Mouse (Mus musculus) natural killer cell, adult 2 months (primary cell): ENCODE results near the gene Stx6.
A peak's percentile ranks its signal among the peaks of the same experiment; 100 is the strongest.

Experiments
- DNase-seq, 2 experiments: peaks; one replicate each; pipeline ENCODE4 v3.0.0; 2022; ENCODE audit warnings: low spot score in 2 of 2

The Stx6 gene

DNA sequence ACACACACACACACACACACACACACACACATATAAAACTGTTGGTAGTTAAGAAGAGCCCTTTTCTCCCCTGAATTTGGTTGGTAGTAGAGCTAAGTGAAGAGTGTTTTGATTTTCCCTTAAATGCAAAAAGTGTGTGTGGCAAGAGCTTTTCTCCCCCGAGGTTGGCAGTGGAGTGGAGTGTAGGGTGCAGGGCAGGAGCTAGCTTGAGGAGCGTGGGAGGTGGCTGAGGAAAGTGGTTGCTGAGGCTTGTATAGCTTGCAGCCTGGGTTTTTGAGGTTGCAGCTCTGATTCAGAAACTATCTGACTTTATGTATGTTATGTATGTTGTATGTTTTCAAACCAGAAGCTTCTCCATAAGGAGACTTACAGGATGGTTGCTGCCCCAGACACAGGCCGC lies 8.9 kb downstream of the Stx6 start:
- no peak for DNase-seq

- no peak for DNase-seq
Observed at GRCm38 (mm10) chr1:155169935-155170334, 11.4 kb downstream of the Stx6 start.

DNA sequence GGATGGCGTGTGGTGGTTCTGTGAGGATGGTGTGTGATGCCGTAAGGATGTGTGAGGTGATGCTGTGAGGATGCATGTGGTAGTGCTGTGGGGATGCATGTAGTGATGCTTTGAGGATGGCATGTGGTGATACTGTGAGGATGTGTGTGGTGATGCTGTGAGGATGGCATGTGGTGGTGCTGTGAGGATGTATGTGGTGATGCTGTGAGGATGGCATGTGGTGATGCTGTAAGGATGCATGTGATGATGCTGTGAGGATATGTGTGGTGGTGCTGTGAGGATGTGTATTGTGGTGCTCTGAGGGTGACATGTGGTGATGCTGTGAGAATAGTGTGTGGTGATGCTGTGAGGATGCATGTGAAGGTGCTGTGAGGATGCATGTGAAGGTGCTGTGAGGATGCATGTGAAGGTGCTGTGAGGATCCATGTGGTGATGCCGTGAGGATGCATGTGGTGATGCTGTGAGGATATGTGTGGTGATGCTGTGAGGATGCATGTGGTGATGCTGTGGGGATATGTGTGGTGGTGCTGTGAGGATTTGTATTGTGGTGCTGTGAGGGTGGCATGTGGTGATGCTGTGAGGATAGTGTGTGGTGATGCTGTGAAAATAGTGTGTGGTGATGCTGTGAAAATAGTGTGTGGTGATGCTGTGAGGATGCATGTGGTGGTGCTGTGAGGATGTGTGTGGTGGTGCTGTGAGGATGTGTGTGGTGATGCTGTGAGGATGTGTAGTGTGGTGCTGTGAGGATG lies 14.6 kb downstream of the Stx6 start:
- DNase-seq: peak; percentile 35 to 67

- DNase-seq: peak; percentile 42 to 73
Observed at GRCm38 (mm10) chr1:155173644-155174016, 15.1 kb downstream of the Stx6 start.

GRCm38 (mm10) chr1:155174424-155174823 lies 15.9 kb downstream of the Stx6 start:
- no peak for DNase-seq

DNA sequence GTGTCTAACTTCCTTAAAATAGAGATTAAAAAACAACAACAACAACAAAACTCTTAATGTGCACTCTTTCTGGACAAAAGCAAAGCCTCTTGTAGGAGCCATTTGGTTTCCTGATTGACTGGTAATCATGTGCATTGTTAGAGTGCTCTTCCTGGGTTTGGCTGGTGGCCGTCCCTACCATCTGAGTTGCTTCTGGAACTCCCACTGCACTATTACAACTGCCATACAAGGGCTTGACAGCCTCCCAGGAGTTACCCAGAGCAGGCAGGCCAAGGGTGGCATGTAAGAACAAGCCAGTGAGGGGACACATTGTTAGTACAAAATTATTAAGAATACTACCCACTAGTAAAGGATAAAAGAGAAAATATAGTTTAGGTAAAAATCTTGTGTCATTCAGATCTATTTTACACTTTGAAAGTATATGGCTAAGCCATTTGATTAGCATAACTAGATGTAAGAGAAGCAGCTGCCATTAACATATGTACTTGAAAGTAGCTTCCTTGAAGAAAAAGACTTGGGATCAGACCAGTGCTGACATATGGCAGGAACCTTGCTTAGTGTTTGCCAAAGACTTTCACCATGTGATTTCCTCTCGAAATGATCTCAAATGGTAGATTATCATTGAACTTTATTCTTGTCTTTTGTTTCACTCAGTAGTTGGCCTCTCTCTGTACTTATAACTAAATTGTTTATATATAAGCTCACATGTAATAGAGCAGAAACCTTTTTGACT lies 19.8 kb downstream of the Stx6 start:
- DNase-seq: no peak

- DNase-seq: no peak
Observed at GRCm38 (mm10) chr1:155184191-155184590, 25.7 kb downstream of the Stx6 start.

DNA sequence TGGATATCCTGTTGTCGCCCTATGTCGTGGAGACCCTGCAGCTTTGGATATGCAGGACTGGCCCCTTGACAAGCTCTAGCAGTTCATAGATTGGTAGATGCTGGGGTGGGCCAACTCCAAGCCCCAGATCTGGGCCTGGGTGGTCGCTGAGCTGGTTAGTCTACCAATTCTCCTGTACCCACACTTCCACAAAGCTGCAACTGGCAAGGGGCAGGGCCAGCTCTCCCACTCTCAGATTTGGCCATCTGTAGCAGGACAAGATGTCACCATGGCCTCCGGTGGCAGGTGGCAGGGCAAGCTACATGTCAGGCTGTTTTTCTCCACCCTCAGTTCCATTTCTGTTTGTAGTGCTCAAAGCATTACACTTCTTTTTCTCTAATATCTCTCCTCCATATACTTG lies 30.1 kb downstream of the Stx6 start:
- DNase-seq: no peak

DNA sequence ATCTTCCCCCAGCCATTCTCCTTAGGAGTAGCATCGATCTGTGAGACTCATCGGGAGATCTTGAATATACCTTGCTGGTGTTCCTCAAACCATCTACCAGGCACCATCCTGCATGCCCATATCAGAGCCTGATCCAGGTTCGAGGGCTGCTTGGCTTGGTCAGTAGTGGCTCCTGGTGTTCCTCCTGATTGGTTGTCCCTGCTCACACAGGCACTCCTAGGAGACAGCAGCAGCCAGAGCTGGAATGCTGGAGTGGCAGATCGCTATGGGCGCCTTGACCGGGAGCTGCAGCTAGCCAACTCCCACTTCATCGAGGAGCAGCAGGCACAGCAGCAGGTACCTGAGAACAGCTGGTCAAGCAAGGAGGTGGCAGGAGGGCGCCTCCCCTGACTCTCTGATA lies 32.7 kb downstream of the Stx6 start:
- DNase-seq: no peak

GRCm38 (mm10) chr1:155191671-155192070 lies 33.2 kb downstream of the Stx6 start:
- DNase-seq: no peak

- no peak for DNase-seq
Observed at GRCm38 (mm10) chr1:155192805-155193368, 34.4 kb downstream of the Stx6 start.

DNA sequence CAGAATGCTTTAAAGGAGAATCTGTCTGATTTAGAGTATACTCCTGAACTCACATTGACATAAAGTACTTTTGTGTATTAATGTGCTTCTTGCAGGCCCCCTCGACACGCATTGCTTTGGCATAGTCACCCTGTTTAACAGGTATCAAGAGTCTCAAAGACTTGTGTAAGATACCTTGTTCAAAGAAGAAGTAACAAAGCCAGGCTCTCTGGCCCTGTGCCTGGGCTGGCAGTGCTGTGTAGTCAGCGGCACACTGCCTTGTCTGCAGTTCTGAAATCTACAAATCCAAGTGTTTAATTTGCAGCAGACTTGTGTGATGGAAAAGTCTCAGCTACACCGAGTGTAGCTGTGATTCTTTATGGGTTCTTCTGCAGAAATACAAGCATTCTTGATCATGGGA lies 38.2 kb downstream of the Stx6 start:
- DNase-seq: no peak

GRCm38 (mm10) chr1:155199522-155199921 lies 41.0 kb downstream of the Stx6 start:
- DNase-seq: no peak

DNA sequence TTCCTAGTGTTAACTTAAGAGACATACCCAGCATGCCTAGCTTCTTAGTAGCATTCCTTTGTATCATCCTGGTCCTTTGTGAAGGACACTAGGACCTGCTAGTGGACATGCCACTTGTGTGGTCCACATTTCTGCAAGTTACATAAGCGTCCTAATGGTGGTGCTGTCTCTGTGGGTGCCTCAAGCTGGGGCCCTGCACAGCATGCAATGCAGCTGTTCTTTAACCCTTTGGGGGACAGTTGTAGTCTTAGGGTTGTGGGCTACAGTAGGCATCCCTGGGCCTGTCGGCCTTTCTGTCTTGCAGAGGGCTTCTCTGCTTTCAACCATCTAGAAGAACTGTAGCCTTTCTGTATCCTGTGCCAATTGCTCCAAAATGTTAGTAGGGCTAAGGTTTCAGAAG lies 42.5 kb downstream of the Stx6 start:
- no peak for DNase-seq

DNA sequence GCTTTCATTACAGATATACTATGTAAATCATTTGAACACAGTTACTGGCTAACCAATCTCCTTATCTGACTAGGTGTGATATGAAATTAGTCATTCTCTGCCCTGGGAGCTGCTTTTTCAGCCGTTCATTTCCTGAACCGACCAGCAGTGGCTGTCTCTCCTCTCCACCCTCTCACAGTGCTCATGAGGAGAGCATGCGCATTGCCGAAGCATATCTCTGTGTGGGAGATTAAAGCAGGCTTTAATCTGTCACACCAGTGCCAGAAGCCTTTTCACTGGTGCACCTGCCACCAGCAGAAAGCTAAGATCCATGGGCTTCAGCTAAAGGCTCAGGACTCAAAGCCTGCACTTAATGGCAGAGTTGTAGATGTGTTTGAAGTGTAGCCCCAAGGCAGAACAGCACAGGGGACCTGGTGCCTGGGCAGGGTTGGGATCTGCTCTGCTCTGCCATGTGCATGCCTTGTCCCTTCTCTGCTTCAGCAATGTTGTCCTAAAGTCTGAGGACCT lies 42.9 kb downstream of the Stx6 start:
- DNase-seq: no peak

DNA sequence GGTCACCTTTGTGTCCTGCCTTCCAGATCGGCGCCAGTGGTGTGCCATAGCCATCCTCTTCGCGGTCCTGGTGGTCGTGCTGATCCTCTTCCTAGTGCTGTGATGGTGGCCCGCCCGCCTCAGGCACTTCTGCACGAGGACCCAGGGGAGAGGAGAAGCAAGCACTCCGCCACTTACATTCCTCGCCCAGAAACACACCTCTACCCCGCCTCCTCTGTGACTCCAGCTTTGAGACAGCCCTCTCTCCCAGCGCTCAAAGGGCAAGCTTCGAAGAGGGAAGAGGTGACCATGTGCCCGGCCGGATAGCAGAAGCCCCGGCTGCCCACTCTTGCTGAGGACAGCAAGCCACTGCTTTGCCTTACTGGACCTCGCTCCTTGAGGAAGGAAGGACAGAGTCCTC lies 43.4 kb downstream of the Stx6 start:
- no peak for DNase-seq

- no peak for DNase-seq
Observed at GRCm38 (mm10) chr1:155202472-155202871, 44.0 kb downstream of the Stx6 start.

- DNase-seq: no peak
Observed at GRCm38 (mm10) chr1:155203101-155203500, 44.6 kb downstream of the Stx6 start.

GRCm38 (mm10) chr1:155203954-155204353 lies 45.4 kb downstream of the Stx6 start:
- DNase-seq: no peak

DNA sequence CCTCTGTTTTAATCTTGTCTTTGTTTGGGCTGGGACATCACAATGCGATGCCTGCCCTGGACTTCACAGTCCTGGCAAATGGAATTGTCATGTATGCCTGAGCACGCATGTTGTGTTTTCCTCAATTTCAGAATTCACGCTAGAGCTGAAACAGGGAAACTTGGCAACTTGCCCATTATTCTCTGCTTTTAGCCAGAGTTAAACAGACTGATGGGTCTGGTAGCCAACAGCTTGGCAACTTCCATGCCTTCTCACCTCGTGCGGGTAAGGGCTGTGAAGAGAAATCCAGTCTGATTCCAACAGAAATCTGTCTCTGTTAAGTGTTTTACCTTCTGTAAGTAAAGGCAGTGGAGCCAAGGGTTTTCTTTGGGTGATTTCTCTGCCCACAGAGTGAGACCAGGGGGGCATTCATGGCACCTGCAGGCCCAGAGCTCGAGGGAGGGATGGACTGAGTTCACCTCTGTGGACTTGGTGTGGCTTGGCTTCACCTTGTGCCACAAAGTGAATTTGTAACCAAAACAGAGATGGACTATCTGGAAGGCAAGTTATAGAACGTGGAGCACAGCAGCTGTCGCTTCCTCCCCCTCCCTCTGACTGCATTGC lies 46.1 kb downstream of the Stx6 start:
- no peak for DNase-seq

DNA sequence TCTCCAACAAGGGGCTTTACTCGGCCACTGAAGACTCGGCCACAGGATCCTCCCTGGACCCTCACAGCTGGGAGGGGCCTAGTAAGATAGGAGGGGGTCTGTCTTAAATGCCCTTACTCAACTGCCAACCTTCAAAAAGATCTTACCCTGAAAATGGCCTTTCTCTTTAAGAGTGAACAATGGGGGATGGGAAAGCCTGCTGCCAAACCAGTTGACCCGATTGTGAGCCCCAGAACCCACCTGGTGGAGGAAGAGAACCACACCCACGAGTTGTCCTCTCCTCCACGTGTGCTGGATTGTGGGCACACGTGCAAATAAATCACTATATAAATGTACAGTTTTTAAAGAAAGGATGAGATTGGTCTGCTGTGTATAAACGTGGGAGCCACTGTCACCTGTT lies 46.8 kb downstream of the Stx6 start:
- no peak for DNase-seq

DNA sequence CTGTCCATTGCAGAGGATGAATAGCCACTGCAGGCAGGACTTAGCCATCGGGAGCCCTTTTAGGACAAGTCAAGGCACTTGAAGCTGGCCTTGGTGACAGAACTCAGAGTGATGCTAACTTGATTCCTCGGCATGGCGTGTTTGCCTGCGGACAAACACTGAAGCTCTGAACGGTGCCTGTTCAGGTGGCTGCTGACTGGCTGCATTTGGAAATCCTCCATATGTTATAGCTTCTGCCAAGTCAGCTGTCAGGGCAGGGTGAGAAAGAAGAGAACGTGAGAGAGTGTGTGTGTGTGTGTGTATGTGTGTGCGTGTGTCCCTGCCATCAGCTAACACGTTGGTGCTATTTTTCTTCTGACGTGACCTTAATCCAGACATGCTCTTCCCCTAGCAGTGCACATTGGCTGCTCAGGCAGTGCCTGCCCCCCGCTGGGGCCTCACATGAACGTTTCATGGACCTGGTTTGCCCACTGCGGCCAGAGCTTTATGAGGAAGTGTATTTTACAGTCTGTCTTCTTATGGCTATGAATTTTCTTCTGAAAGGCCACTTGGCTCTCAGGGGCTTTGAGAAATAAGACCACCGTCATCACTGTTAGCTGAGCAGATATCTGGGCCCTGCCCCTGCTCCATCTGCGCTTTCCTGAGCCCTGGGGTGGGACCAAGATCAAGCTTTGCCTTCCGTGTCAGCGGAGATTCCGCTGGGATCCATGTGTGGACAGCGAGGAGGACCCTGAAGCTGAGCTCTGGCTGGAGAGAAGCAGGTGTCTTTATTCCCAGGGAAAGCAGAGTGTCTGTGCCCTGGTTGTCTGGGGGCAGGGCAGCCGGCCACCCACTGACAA lies 47.5 kb downstream of the Stx6 start:
- no peak for DNase-seq
